Mouse (Mus musculus) spleen, adult 2 months (tissue): ENCODE results near the gene Gm20388.

Experiments
- CTCF ChIP-seq: fragments of 200-500 bp; IDR thresholded peaks from 2 replicates; pipeline ENCODE4 v1.5.1; 2011; ENCODE audit warnings: mild to moderate bottlenecking, inconsistent platforms; ENCODE audit not compliant: insufficient read depth, insufficient read length, insufficient replicate concordance; ENCODE audit errors: extremely low read depth
- POLR2A ChIP-seq: fragments of 200-500 bp; IDR thresholded peaks from 2 replicates; pipeline ENCODE4 v1.6.1; 2011; ENCODE audit warnings: low read depth, low read length, inconsistent platforms

GRCm38 (mm10) chr8:121360001-121360400 is 1449.4 kb downstream of the Gm20388 start:
- TF ChIP-seq CTCF (no peak), POLR2A (no peak)
